Mouse (Mus musculus): ENCODE results near the gene Tvp23a.

- no peak for TF ChIP-seq CTCF (IDR thresholded peaks at IDR 0.05; ENCODE audit: low read depth)
- TF ChIP-seq EP300 (IDR thresholded peaks at IDR 0.05; ENCODE audit: low read depth): no peak
These were observed 27.8 kb upstream of the Tvp23a start for GRCm38 (mm10) chr16:10474956-10475355.
